Mouse (Mus musculus) CH12.LX (cell line): ENCODE measurements around the gene Ypel2.

ENCODE experiments used
- BHLHE40 ChIP-seq: IDR thresholded peaks from 2 replicates; pipeline ENCODE4 v1.6.1; 2011; ENCODE audit warnings: mild to moderate bottlenecking, low read depth, low read length, improper control_type of control experiment
- CTCF ChIP-seq, 2 experiments: IDR thresholded peaks in 1 of 2; conservative IDR thresholded peaks in 1 of 2; 2 replicates each; pipeline ENCODE4 v1.5.1; 2011 to 2012; ENCODE audit warnings: low read depth in 2 of 2, low read length in 2 of 2, improper control_type of control experiment in 1 of 2, inconsistent platforms in 1 of 2, mild to moderate bottlenecking in 1 of 2, moderate library complexity in 1 of 2
- EP300 ChIP-seq: IDR thresholded peaks from 2 replicates; pipeline ENCODE4 v1.6.1; 2011; ENCODE audit warnings: low read length, improper control_type of control experiment
- HCFC1 ChIP-seq: IDR thresholded peaks from 2 replicates; pipeline ENCODE4 v1.6.1; 2012; ENCODE audit warnings: low read depth, mild to moderate bottlenecking, inconsistent platforms, low read length, improper control_type of control experiment
- MAX ChIP-seq: IDR thresholded peaks from 2 replicates; pipeline ENCODE4 v1.6.1; 2011; ENCODE audit warnings: low read length, improper control_type of control experiment
- POLR2A ChIP-seq: IDR thresholded peaks from 2 replicates; pipeline ENCODE4 v1.6.1; 2011; ENCODE audit warnings: low read depth, mild to moderate bottlenecking, improper control_type of control experiment, low read length
- POLR2AphosphoS2 ChIP-seq: IDR thresholded peaks from 2 replicates; pipeline ENCODE4 v1.6.1; 2011; ENCODE audit warnings: low read depth, low read length, improper control_type of control experiment
- RAD21 ChIP-seq: IDR thresholded peaks from 2 replicates; pipeline ENCODE4 v1.6.1; 2011; ENCODE audit warnings: low read depth, mild to moderate bottlenecking, low read length, improper control_type of control experiment, moderate library complexity
- SMC3 ChIP-seq: IDR thresholded peaks from 2 replicates; pipeline ENCODE4 v1.6.1; 2011; ENCODE audit warnings: low read depth, low read length, improper control_type of control experiment
- TBP ChIP-seq: conservative IDR thresholded peaks from 2 replicates; pipeline ENCODE4 v1.6.1; 2011; ENCODE audit warnings: low read depth, low read length, improper control_type of control experiment
- USF1 ChIP-seq: IDR thresholded peaks from 2 replicates; pipeline ENCODE4 v1.6.1; 2014; ENCODE audit warnings: low read depth, mild to moderate bottlenecking, inconsistent platforms, low read length, improper control_type of control experiment
- ZC3H11A ChIP-seq: IDR thresholded peaks from 2 replicates; pipeline ENCODE4 v1.6.1; 2012; ENCODE audit warnings: low read depth, mild to moderate bottlenecking, inconsistent platforms, low read length, improper control_type of control experiment

DNA sequence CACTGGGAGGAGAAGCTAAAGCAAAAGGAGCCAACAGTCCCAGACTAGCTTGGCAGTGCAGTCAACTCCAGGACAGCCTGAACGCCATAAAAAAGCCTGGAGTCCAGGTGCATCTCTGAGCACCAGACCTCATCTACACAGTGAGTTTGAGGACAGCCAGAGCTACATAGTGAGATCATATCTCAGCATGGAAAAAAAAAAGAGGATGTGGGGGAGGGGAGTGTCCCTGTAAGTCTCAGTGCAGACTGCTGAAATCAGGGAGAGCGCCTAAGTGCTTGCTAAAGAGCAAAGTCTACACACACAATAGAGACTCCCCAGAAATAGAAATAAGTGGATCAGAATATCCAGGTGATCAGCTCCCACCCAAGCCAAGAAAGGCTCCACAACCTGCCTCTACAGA is 37.1 kb downstream of the Ypel2 start:
- TF ChIP-seq CTCF (conservative IDR thresholded peaks at IDR 0.05 in 1 of 2, IDR thresholded peaks at IDR 0.05 in 1 of 2; ENCODE audit: low read depth in 2 of 2, low read length in 2 of 2) (no peak), MAX (no peak), RAD21 (no peak), HCFC1 (no peak), POLR2A (no peak), BHLHE40 (no peak), TBP (no peak), ZC3H11A (no peak), SMC3 (no peak), EP300 (peak; percentile 51), USF1 (no peak), POLR2AphosphoS2 (no peak)
